Mouse (Mus musculus): ENCODE results near the gene Polr2l. TPM values are rescaled to one million over a fixed set of nuclear protein-coding genes. Genes with fewer than 3 reads are reported as not detected.

Gene Polr2l
- polyA plus RNA-seq, 1 experiment, result 62.3 TPM

DNA sequence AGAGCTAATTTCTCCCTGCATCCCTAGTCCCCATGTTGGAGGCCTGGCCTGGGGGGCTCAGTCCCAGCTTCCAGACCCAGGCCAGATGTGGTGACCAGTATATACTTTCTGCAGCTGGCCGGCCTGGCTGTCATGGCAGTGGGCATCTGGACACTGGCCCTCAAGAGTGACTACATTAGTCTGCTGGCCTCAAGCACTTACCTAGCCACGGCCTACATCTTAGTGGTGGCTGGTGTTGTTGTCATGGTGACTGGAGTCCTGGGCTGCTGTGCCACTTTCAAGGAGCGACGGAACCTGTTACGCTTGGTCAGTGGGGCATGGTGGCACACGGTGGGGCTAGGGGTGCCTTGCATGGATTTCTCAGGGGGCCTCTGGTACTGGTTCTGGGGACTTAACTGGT lies 5.6 kb downstream of the Polr2l start:
- H3K27ac ChIP-seq (ENCODE audit: insufficient read depth, low read length), result no peak overlapping the region
- no peak for DNase-seq
- H3K4me1 ChIP-seq (ENCODE audit: control insufficient read depth, insufficient read depth, low read length), result peaks cover 20% of the 10 kb centered on the region

GRCm38 (mm10) chr7:141468522-141469211 lies 6.3 kb downstream of the Polr2l start:
- DNase-seq, result peak; percentile 55 to 65
- H3K4me3 ChIP-seq (replicated peaks; ENCODE audit: insufficient read depth, low read depth, low read length), result peak overlapping the region; percentile 88
- no peaks in the 10 kb centered on the region for H3K27me3 ChIP-seq (ENCODE audit: control insufficient read depth, insufficient read depth, low read length)
- 17% methylated on average over 8 of the region's 8 CpGs for WGBS
- TF ChIP-seq CTCF (IDR thresholded peaks at IDR 0.05; ENCODE audit: borderline replicate concordance, insufficient read depth, low read depth, low read length) (peak; percentile 41; the same call in 1 of the 2 replicates), POLR2A (IDR thresholded peaks at IDR 0.05; ENCODE audit: borderline replicate concordance, insufficient read depth, low read length) (no peak)
- H3K4me1 ChIP-seq (ENCODE audit: control insufficient read depth, insufficient read depth, low read length), result peaks cover 20% of the 10 kb centered on the region
- no peak overlapping the region for H3K27ac ChIP-seq (ENCODE audit: insufficient read depth, low read length)

More for the DNA sequence above, 5.6 kb downstream of the Polr2l start:
- no peak for TF ChIP-seq CTCF (IDR thresholded peaks at IDR 0.05; ENCODE audit: borderline replicate concordance, insufficient read depth, low read depth, low read length)
- no peak for TF ChIP-seq POLR2A (IDR thresholded peaks at IDR 0.05; ENCODE audit: borderline replicate concordance, insufficient read depth, low read length)
- 59% methylated on average over 6 of the region's 6 CpGs for WGBS
- H3K4me3 ChIP-seq (replicated peaks; ENCODE audit: insufficient read depth, low read depth, low read length), result no peak overlapping the region
- H3K27me3 ChIP-seq (ENCODE audit: control insufficient read depth, insufficient read depth, low read length), result no peaks in the 10 kb centered on the region

DNA sequence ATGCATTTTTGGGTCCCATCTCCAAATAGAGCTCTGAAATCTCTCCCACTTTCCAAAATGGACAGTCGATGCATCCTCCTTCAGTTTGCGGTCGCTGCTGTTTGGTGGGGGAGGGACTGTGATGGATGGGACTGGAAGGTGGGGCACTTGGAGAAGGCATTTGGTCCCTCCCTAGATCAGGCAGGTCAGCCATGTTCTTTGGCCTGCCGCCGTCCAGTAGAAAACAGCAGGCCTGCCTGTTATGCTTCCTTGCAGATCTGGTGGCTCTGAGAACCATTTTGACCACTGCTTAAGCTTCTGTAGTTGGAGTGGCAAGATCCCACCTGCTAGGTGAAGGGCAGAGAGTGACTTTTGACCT lies 6.8 kb downstream of the Polr2l start:
- no peak overlapping the region; the same call in 1 of the 2 replicates for H3K27ac ChIP-seq (ENCODE audit: insufficient read depth, low read length)
- peaks cover 20% of the 10 kb centered on the region for H3K4me1 ChIP-seq (ENCODE audit: control insufficient read depth, insufficient read depth, low read length)
- DNase-seq, result no peak
- 60% methylated on average over 5 of the region's 5 CpGs for WGBS
- no peak for TF ChIP-seq CTCF (IDR thresholded peaks at IDR 0.05; ENCODE audit: borderline replicate concordance, insufficient read depth, low read depth, low read length)
- no peak for TF ChIP-seq POLR2A (IDR thresholded peaks at IDR 0.05; ENCODE audit: borderline replicate concordance, insufficient read depth, low read length)
- no peaks in the 10 kb centered on the region for H3K27me3 ChIP-seq (ENCODE audit: control insufficient read depth, insufficient read depth, low read length)
- H3K4me3 ChIP-seq (replicated peaks; ENCODE audit: insufficient read depth, low read depth, low read length), result peak overlapping the region; percentile 88

DNA sequence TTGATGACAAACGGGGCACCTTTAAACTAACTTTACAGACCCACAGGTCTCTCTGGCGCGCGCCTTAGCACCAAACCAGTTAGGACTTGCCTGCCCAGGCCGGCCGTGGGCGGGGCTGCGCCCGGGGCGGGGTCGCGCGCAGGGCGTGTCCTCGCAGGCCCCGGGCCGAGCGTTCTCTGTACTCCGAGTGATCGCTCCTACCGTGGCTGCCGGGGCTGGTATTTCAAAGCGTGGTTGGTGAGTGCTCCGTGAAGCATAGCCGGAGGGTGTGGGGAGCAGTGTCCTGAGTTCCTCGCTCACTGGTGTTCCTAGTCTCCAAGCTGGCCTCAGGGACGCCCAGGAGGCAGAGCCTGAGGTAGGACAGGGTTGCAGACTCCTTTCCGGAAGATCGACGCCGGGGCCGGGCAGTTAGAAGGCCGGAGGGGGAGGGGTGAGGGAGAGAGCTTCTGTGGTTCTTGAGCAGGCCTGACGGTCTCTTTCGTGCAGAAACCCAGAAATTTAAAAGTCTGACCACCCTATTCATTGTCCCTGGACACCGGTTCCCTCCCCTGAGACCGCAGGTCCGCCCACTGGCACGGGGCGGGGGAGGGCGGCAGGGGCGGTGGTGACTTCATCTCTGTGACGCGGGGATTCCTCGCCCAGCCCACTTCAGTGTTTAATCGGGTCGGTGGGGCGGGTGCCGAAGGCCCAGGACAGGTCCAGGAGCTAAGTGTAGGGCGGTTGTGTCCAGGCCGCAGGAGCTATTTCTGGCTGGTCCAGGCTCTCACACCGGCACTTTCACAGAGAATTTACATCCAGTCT lies 7.5 kb downstream of the Polr2l start, which contains the start of gene Cd151:
Gene Cd151, plus strand, starts transcription at position 163 of the 801 bp plus-strand sequence.
- Histone ChIP-seq H3K4me1 (ENCODE audit: control insufficient read depth, insufficient read depth, low read length) (peaks cover 23% of the 10 kb centered on the region), H3K27me3 (ENCODE audit: control insufficient read depth, insufficient read depth, low read length) (no peaks in the 10 kb centered on the region), H3K4me3 (replicated peaks; ENCODE audit: insufficient read depth, low read depth, low read length) (peak within 1 kb of the TSS; percentile 88), H3K27ac (ENCODE audit: insufficient read depth, low read length) (no peak within 1 kb of the TSS; the same call in 1 of the 2 replicates)
- DNase-seq, result peak; percentile 73 to 74
- TF ChIP-seq POLR2A (IDR thresholded peaks at IDR 0.05; ENCODE audit: borderline replicate concordance, insufficient read depth, low read length), result peak; percentile 34; the same call in 1 of the 2 replicates
- TF ChIP-seq CTCF (IDR thresholded peaks at IDR 0.05; ENCODE audit: borderline replicate concordance, insufficient read depth, low read depth, low read length), result no peak
- WGBS, result 3% methylated on average over 52 of the region's 52 CpGs

- no peak overlapping the region for H3K27ac ChIP-seq (ENCODE audit: insufficient read depth, low read length)
- peaks cover 28% of the 10 kb centered on the region for H3K4me1 ChIP-seq (ENCODE audit: control insufficient read depth, insufficient read depth, low read length)
- WGBS, result 39% methylated on average over 10 of the region's 10 CpGs
- peak overlapping the region; percentile 88 for H3K4me3 ChIP-seq (replicated peaks; ENCODE audit: insufficient read depth, low read depth, low read length)
- H3K27me3 ChIP-seq (ENCODE audit: control insufficient read depth, insufficient read depth, low read length), result no peaks in the 10 kb centered on the region
- no peak for DNase-seq
- no peak for TF ChIP-seq CTCF (IDR thresholded peaks at IDR 0.05; ENCODE audit: borderline replicate concordance, insufficient read depth, low read depth, low read length)
- TF ChIP-seq POLR2A (IDR thresholded peaks at IDR 0.05; ENCODE audit: borderline replicate concordance, insufficient read depth, low read length), result no peak
Observed at GRCm38 (mm10) chr7:141466607-141467148, 8.3 kb downstream of the Polr2l start.

- H3K27ac ChIP-seq (ENCODE audit: insufficient read depth, low read length), result no peak overlapping the region
- no peak for TF ChIP-seq POLR2A (IDR thresholded peaks at IDR 0.05; ENCODE audit: borderline replicate concordance, insufficient read depth, low read length)
- TF ChIP-seq CTCF (IDR thresholded peaks at IDR 0.05; ENCODE audit: borderline replicate concordance, insufficient read depth, low read depth, low read length), result no peak
- no peak overlapping the region for H3K4me3 ChIP-seq (replicated peaks; ENCODE audit: insufficient read depth, low read depth, low read length)
- 83% methylated on average over 7 of the region's 7 CpGs for WGBS
- peaks cover 28% of the 10 kb centered on the region for H3K4me1 ChIP-seq (ENCODE audit: control insufficient read depth, insufficient read depth, low read length)
- no peaks in the 10 kb centered on the region for H3K27me3 ChIP-seq (ENCODE audit: control insufficient read depth, insufficient read depth, low read length)
- DNase-seq, result no peak
Observed at GRCm38 (mm10) chr7:141466045-141466394, 8.9 kb downstream of the Polr2l start.

DNA sequence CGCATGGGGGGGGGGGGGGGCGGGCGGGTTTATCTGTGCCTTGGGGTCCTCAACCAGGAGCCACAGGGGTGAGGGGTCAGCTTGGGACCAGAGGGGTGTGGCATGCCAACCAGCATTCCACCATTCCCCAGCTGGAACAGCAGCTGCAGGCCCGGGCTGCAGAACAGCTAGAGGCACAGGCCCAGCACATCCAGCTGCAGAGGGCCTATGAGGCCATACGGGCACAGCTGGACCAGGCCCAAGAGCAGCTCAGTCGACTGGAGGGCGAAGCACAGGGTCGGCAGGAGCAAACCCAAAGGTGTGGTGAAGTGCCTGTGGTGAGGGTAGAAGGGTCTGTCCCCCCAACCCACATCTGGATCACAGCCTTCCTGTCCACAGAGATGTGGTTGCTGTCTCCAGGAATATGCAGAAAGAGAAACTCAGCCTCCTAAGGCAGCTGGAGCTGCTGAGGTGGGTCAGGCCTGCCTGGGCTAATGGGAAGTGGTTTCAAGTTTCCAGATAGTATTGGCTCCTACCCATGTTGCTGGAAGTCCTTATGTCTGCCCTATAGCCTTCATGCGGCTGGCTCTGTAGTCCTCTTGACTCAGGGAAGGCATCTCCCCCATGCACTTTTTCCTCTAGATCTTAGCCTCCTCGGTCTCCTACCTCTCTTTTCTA lies 9.4 kb downstream of the Polr2l start:
- DNase-seq, result no peak
- H3K4me3 ChIP-seq (replicated peaks; ENCODE audit: insufficient read depth, low read depth, low read length), result no peak overlapping the region
- no peak overlapping the region for H3K27ac ChIP-seq (ENCODE audit: insufficient read depth, low read length)
- TF ChIP-seq CTCF (IDR thresholded peaks at IDR 0.05; ENCODE audit: borderline replicate concordance, insufficient read depth, low read depth, low read length) (no peak), POLR2A (IDR thresholded peaks at IDR 0.05; ENCODE audit: borderline replicate concordance, insufficient read depth, low read length) (no peak)
- 51% methylated on average over 10 of the region's 10 CpGs for WGBS
- peaks cover 33% of the 10 kb centered on the region for H3K4me1 ChIP-seq (ENCODE audit: control insufficient read depth, insufficient read depth, low read length)
- H3K27me3 ChIP-seq (ENCODE audit: control insufficient read depth, insufficient read depth, low read length), result no peaks in the 10 kb centered on the region

Measured in cerebellum, adult 2 months (tissue).